ENCODE assay signal across 7 mouse cellular contexts in genomic region chr2:35432472-35432871, GRCm38 (mm10). TPM values are rescaled to one million over a fixed set of nuclear protein-coding genes. Genes with fewer than 3 reads are reported as not detected.
DNase-seq lines count a peak whose midpoint lies in the region; ATAC-seq lines count a peak whose summit lies in the region.

No protein-coding gene starts in this region.

- no peak overlapping the region for H3K4me3 ChIP-seq in embryonic facial prominence, embryonic 10.5 days
- peak overlapping the region; percentile 25 for H3K4me3 ChIP-seq in kidney, embryonic 15.5 days (replicated peaks)
- H3K4me3 ChIP-seq in forebrain, embryonic 15.5 days: no peak overlapping the region

- H3K27ac ChIP-seq in embryonic facial prominence, embryonic 10.5 days (replicated peaks): peak overlapping the region; percentile 52
- H3K27ac ChIP-seq in kidney, embryonic 15.5 days: peak overlapping the region; percentile 88
- no peak overlapping the region for H3K27ac ChIP-seq in forebrain, embryonic 15.5 days (replicated peaks)

- DNase-seq in embryonic facial prominence, embryonic 10.5 days (ENCODE audit: low spot score): no peak
- DNase-seq in heart, adult 9 months (ENCODE audit: low spot score in 2 of 2): peak; percentile 65 to 73
- peak; percentile 76 for DNase-seq in lung, postnatal 25 days (ENCODE audit: low spot score)
- DNase-seq in left cerebral cortex, postnatal 36 days (ENCODE audit: low spot score in 2 of 2): no peak
- no peak for DNase-seq in spleen, adult 12 weeks (ENCODE audit: low spot score)

- no peak overlapping the region for H3K9ac ChIP-seq in kidney, embryonic 15.5 days
- H3K9ac ChIP-seq in forebrain, embryonic 15.5 days (replicated peaks): no peak overlapping the region

- H3K9me3 ChIP-seq in embryonic facial prominence, embryonic 10.5 days: no peaks in the 10 kb centered on the region
- no peaks in the 10 kb centered on the region for H3K9me3 ChIP-seq in kidney, embryonic 15.5 days (replicated peaks)
- no peaks in the 10 kb centered on the region for H3K9me3 ChIP-seq in forebrain, embryonic 15.5 days

- peaks cover 58% of the 10 kb centered on the region for H3K4me1 ChIP-seq in embryonic facial prominence, embryonic 10.5 days
- peaks cover 64% of the 10 kb centered on the region for H3K4me1 ChIP-seq in kidney, embryonic 15.5 days
- no peaks in the 10 kb centered on the region for H3K4me1 ChIP-seq in forebrain, embryonic 15.5 days

- H3K4me2 ChIP-seq in kidney, embryonic 15.5 days: peak overlapping the region; percentile 46
- H3K4me2 ChIP-seq in forebrain, embryonic 15.5 days (replicated peaks): no peak overlapping the region

- H3K36me3 ChIP-seq in embryonic facial prominence, embryonic 10.5 days (replicated peaks): no peaks in the 10 kb centered on the region
- H3K36me3 ChIP-seq in kidney, embryonic 15.5 days: no peaks in the 10 kb centered on the region
- no peaks in the 10 kb centered on the region for H3K36me3 ChIP-seq in forebrain, embryonic 15.5 days

- WGBS in embryonic facial prominence, embryonic 10.5 days: 36% methylated on average over 7 of the region's 7 CpGs
- 19% methylated on average over 7 of the region's 7 CpGs for WGBS in kidney, embryonic 15.5 days
- WGBS in forebrain, embryonic 15.5 days: 44% methylated on average over 7 of the region's 7 CpGs

- no peaks in the 10 kb centered on the region for H3K27me3 ChIP-seq in embryonic facial prominence, embryonic 10.5 days (replicated peaks; ENCODE audit: low read depth, poor library complexity, severe bottlenecking)
- H3K27me3 ChIP-seq in kidney, embryonic 15.5 days: no peaks in the 10 kb centered on the region
- H3K27me3 ChIP-seq in forebrain, embryonic 15.5 days: no peaks in the 10 kb centered on the region

- intact Hi-C loops in left cerebral cortex, postnatal 36 days (cut with DNase I): no loop called here

- peak; percentile 47; the same call in 1 of the 2 replicates for ATAC-seq in kidney, embryonic 15.5 days (replicated peaks; ENCODE audit: low FRiP score)
- ATAC-seq in forebrain, embryonic 15.5 days (replicated peaks): no peak

RNA-seq across cellular contexts. Expression of gene Ggta1, which starts 30.6 kb away (rescaled TPM):
- 6.3 and 8.0 TPM in 2 replicates for polyA plus RNA-seq in embryonic facial prominence, embryonic 10.5 days (2016; fragmentation: Nextera tagmentation; extraction: Ambion mirVana)
- 20.5 and 22.3 TPM in 2 replicates for polyA plus RNA-seq in kidney, embryonic 15.5 days (2015; fragmentation: Nextera tagmentation; extraction: Ambion mirVana)
- 1 to 10 TPM; 3.3 to 3.8 TPM for total RNA-seq in left cerebral cortex, postnatal 36 days (2021)
- polyA plus RNA-seq in forebrain, embryonic 15.5 days (2015; fragmentation: Nextera tagmentation; extraction: Ambion mirVana): 4.8 and 5.8 TPM in 2 replicates

RNA-seq across cellular contexts. Expression of gene 4930402F06Rik, which starts 35.5 kb away (rescaled TPM):
- not detected in 2 replicates for polyA plus RNA-seq in embryonic facial prominence, embryonic 10.5 days (2016; fragmentation: Nextera tagmentation; extraction: Ambion mirVana)
- polyA plus RNA-seq in kidney, embryonic 15.5 days (2015; fragmentation: Nextera tagmentation; extraction: Ambion mirVana): not detected in 2 replicates
- total RNA-seq in left cerebral cortex, postnatal 36 days (2021): not detected
- not detected in 2 replicates for polyA plus RNA-seq in forebrain, embryonic 15.5 days (2015; fragmentation: Nextera tagmentation; extraction: Ambion mirVana)

Comparison
In these comparisons a context has a peak if more than half of its experiments do, and no peak if none do; other contexts are left out.
1. DNase-seq: peak in heart, adult 9 months (2 of 2) and lung, postnatal 25 days (single experiment); none in embryonic facial prominence, embryonic 10.5 days (single experiment), left cerebral cortex, postnatal 36 days (0 of 2) and spleen, adult 12 weeks (single experiment).